Mouse (Mus musculus) liver, adult (tissue): Measurements from ENCODE around the gene Slc5a4b.

Experiments used
- GATA4 ChIP-seq: IDR thresholded peaks from 2 replicates; pipeline ENCODE4 v1.6.1; 2014; ENCODE audit warnings: mild to moderate bottlenecking, low read length; ENCODE audit not compliant: insufficient replicate concordance

Slc5a4b gene

GRCm38 (mm10) chr10:76025470-76026190 is 85.1 kb downstream of the Slc5a4b start:
- TF ChIP-seq GATA4: no peak

DNA sequence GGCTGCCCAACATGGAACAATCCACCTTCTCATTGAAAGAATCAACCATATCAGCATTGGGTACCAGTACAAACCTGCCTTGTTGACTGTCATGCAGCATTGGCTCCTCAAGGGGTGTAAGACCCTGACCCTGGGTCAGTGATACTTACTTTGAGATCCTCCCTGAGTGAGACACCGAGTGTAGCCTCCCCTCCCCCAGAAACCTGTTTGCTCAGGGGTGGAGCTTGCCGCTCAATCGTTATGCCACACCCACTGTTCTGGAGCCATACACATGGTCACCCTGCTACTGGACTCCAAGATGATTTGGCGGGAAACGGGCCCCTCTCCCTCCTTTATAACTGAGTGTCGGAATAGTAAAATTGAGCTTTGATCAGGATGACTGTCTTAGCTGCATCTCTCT is 86.8 kb downstream of the Slc5a4b start:
- no peak for TF ChIP-seq GATA4

- peak; percentile 70 for TF ChIP-seq GATA4
These were observed 89.0 kb downstream of the Slc5a4b start for GRCm38 (mm10) chr10:76021728-76022127.

GRCm38 (mm10) chr10:76016886-76017285 is 93.9 kb downstream of the Slc5a4b start:
- TF ChIP-seq GATA4: no peak

GRCm38 (mm10) chr10:76012922-76013321 is 97.8 kb downstream of the Slc5a4b start:
- TF ChIP-seq GATA4: no peak

GRCm38 (mm10) chr10:76009812-76010211 is 100.9 kb downstream of the Slc5a4b start:
- no peak for TF ChIP-seq GATA4
